Mouse (Mus musculus) hindbrain, embryonic 14.5 days (tissue): ENCODE results near the gene 2010003K11Rik. TPM values are rescaled to one million over a fixed set of nuclear protein-coding genes. Genes with fewer than 3 reads are reported as not detected.

Experiments used
- ATAC-seq: fragments of 200-750 bp; cut with Nextera tagmentation; 2 replicates; pipeline ENCODE4 v1.8.0; 2017; ENCODE audit warnings: moderate number of reproducible peaks, mild to moderate bottlenecking, moderate TSS enrichment, moderate library complexity; ENCODE audit not compliant: low FRiP score
- DNase-seq: peaks from one replicate; pipeline ENCODE4 v3.0.0-alpha.2; 2015; ENCODE audit warnings: low spot score
- H3K27ac ChIP-seq: fragments of 300-500 bp; sonication (generic); 2 replicates; pipeline ENCODE4 v1.5.1; 2014; ENCODE audit warnings: mild to moderate bottlenecking, moderate library complexity
- H3K27me3 ChIP-seq: fragments of 300-500 bp; sonication (generic); 2 replicates; pipeline ENCODE4 v1.6.1; 2014; ENCODE audit warnings: mild to moderate bottlenecking, low read length, mixed read lengths; ENCODE audit not compliant: control insufficient read depth, insufficient read depth
- H3K36me3 ChIP-seq: fragments of 300-500 bp; sonication (generic); replicated peaks from 2 replicates; pipeline ENCODE4 v1.6.1; 2014; ENCODE audit not compliant: control insufficient read depth, insufficient read depth
- H3K4me1 ChIP-seq: fragments of 300-500 bp; sonication (generic); replicated peaks from 2 replicates; pipeline ENCODE4 v1.6.1; 2014; ENCODE audit warnings: antibody characterized with exemption, low read length, mixed read lengths; ENCODE audit not compliant: control insufficient read depth, insufficient read depth
- H3K4me2 ChIP-seq: fragments of 300-500 bp; sonication (generic); replicated peaks from 2 replicates; pipeline ENCODE4 v1.6.1; 2014; ENCODE audit warnings: mild to moderate bottlenecking, moderate library complexity
- H3K4me3 ChIP-seq: fragments of 300-500 bp; sonication (generic); replicated peaks from 2 replicates; pipeline ENCODE4 v1.5.1; 2014; ENCODE audit warnings: mild to moderate bottlenecking, low read length
- H3K9ac ChIP-seq: fragments of 300-500 bp; sonication (generic); 2 replicates; pipeline ENCODE4 v1.6.1; 2014
- H3K9me3 ChIP-seq: fragments of 300-500 bp; sonication (generic); 2 replicates; pipeline ENCODE4 v1.6.1; 2016; ENCODE audit warnings: low read length; ENCODE audit not compliant: control insufficient read depth
- whole genome bisulfite sequencing: fragments of 180-500 bp; shearing (Covaris S2); extraction: QIAGEN DNeasy Blood & Tissue Kit; methylation state at CpG from one replicate; pipeline ENCODE4 v1.1.7; 2014; 5-methylcytosine and 5-hydroxymethylcytosine counted together
- polyA plus RNA-seq: library from polyadenylated mRNA; unstranded; fragments of >200 nt; fragmentation: Nextera tagmentation; extraction: Ambion mirVana; gene quantifications from 2 replicates; pipeline ENCODE4 v1.2.1, GENCODE M21; 2014

2010003K11Rik gene
- polyA plus RNA-seq, 1 experiment from 2014 or later, result not detected

DNA sequence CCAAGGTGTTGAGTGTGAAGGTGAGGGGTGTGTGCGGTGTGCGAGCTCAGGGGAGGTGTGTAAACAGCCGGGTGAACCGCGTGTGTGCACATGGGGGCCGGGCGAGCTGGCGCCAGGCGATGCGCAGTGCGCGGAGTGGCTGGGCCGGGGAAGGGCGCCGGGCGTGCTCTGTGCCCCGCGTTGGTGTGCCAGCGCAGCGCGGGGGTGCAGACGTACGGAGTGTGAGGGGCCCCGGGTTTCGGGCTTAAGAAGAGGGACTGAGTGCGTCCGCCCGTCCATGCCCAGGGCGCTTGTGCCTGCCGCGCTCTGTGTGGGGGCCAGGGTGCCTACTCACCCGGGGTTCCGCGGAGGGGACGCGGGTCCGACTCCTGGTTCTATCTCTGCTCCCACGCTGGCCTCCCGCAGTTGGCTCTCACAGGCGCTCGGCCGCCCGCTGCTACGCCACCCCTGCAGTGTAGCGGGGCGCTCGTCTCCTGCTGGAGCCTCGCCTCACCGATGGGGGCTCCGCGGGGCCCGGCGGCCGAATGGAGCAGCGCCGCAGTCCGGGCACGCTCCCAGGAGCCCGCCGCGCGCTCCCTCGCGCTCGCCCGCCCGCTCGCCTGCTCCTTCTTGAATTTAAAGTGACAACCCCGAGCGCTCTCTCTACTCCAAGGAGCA lies 21.7 kb downstream of the 2010003K11Rik start:
- Histone ChIP-seq H3K27ac (no peak overlapping the region), H3K36me3 (no peaks in the 10 kb centered on the region), H3K4me3 (peak overlapping the region; percentile 50), H3K4me1 (peaks cover 8% of the 10 kb centered on the region; the same call in 1 of the 2 replicates), H3K4me2 (peak overlapping the region; percentile 94), H3K9me3 (no peaks in the 10 kb centered on the region), H3K27me3 (peaks cover 37% of the 10 kb centered on the region), H3K9ac (peak overlapping the region; percentile 61)
- under 1% methylated on average over 70 of the region's 70 CpGs for WGBS
- peak; percentile 52 for DNase-seq
- ATAC-seq, result peak; percentile 81

DNA sequence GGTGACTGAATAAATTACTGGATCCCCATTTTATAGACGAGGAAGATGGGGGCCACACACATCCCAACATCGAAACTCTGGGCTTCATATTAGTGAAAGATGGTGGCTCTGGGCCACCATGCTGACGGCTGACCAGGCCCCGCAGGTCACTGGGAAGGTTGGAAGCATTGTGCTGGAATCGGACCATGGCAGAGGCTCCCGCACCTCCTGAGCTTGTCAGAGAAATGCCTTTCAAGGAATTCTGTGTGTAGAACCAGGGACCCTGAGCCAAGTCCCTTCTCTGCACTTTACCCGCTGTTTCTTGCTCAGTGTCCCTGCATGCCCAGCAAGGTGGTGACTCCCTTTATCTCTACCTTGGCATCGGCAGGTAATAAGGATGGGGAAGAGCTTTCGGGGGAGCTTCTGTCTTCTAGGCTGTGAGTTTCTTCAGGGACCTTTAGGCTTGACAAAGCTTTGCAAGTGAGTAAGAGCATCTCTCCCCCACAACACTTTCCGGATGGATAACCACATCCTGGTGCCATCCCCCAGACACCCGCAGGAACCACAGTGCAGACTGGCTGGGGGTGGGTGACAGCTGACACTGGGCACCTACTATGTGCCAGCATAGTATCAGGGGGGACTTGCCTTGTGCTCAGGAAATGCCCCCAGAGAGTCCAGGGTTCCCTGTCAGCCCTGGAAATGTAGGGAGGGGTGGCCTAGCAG lies 23.0 kb downstream of the 2010003K11Rik start:
- DNase-seq (no peak), ATAC-seq (no peak)
- Histone ChIP-seq H3K9me3 (no peaks in the 10 kb centered on the region), H3K4me3 (no peak overlapping the region), H3K9ac (no peak overlapping the region), H3K4me1 (peaks cover 8% of the 10 kb centered on the region; the same call in 1 of the 2 replicates), H3K27me3 (peaks cover 37% of the 10 kb centered on the region), H3K4me2 (no peak overlapping the region), H3K36me3 (no peaks in the 10 kb centered on the region), H3K27ac (no peak overlapping the region)
- WGBS, result 74% methylated on average over 11 of the region's 11 CpGs

DNA sequence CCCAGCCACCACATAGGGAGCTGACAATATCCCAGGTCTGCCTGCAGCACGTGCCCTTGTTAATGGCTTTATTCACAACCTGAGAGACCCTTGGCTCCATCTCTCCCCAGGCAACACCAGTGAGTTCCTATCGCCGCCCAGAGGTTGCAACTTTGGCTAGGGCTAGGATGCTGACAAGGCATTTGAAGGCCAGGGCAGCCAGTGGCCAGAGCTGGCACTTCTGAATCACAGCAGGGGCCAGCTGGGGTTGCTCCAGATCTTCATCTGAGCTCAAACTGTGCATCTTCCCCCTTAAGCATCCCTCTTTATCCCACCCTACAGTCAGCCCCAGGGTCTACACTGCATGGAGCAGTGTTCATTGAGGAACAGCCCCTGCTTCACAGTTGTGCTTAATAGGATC lies 23.6 kb downstream of the 2010003K11Rik start:
- Histone ChIP-seq H3K4me3 (no peak overlapping the region), H3K4me2 (no peak overlapping the region), H3K36me3 (no peaks in the 10 kb centered on the region), H3K9me3 (no peaks in the 10 kb centered on the region), H3K9ac (no peak overlapping the region), H3K4me1 (peaks cover 8% of the 10 kb centered on the region; the same call in 1 of the 2 replicates), H3K27me3 (peaks cover 37% of the 10 kb centered on the region), H3K27ac (no peak overlapping the region)
- no peak for DNase-seq
- WGBS, result 59% methylated on average over 3 of the region's 3 CpGs
- ATAC-seq, result no peak

DNA sequence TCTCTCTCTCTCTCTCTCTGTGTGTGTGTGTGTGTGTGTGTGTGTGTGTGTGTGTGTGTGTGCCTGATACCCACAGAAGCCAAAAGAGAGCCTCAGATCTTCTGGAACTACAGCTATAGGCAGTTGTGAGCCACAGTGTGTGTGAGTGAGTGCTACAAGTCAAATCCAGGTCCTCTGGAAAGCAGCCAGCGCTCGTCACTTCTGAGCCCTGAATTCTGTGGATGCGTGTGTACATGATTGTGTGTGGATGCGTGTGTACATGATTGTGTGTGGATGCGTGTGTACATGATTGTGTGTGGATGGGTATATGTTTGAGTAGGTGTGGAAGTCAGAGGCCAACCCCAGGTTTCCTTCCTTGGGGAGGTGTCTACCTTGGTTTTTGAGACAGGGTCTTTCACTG lies 24.8 kb downstream of the 2010003K11Rik start:
- no peaks in the 10 kb centered on the region for H3K9me3 ChIP-seq
- H3K27ac ChIP-seq, result no peak overlapping the region
- WGBS, result 90% methylated on average over 5 of the region's 5 CpGs
- no peak for ATAC-seq
- H3K4me2 ChIP-seq, result no peak overlapping the region
- peaks cover 37% of the 10 kb centered on the region for H3K27me3 ChIP-seq
- no peak overlapping the region for H3K4me3 ChIP-seq
- no peak overlapping the region for H3K9ac ChIP-seq
- DNase-seq, result no peak
- peaks cover 8% of the 10 kb centered on the region; the same call in 1 of the 2 replicates for H3K4me1 ChIP-seq
- no peaks in the 10 kb centered on the region for H3K36me3 ChIP-seq

DNA sequence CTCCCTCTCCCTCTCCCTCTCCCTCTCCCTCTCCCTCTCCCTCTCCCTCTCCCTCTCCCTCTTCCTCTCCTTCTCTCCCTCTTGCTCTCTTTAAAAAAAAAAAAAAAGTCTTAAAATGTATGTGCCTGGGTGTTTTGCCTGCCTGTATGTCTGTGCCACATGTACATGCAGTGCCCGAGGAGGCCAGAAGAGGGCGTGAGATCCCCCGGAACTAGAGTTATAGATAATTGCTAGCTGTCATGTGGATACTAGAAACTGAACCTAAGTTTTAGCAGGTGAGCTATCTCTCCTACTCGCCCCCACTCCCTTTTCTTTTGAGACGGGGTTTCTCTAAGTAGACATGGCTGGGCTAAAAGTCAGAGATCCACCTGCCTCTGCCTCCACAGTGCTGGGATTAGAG lies 30.0 kb downstream of the 2010003K11Rik start:
- no peaks in the 10 kb centered on the region for H3K27me3 ChIP-seq
- no peak overlapping the region for H3K4me2 ChIP-seq
- WGBS, result 28% methylated on average over 5 of the region's 5 CpGs
- no peaks in the 10 kb centered on the region for H3K36me3 ChIP-seq
- no peak overlapping the region for H3K4me3 ChIP-seq
- no peak overlapping the region for H3K9ac ChIP-seq
- no peak overlapping the region for H3K27ac ChIP-seq
- H3K9me3 ChIP-seq, result no peaks in the 10 kb centered on the region
- no peaks in the 10 kb centered on the region for H3K4me1 ChIP-seq
- ATAC-seq (no peak), DNase-seq (no peak)

DNA sequence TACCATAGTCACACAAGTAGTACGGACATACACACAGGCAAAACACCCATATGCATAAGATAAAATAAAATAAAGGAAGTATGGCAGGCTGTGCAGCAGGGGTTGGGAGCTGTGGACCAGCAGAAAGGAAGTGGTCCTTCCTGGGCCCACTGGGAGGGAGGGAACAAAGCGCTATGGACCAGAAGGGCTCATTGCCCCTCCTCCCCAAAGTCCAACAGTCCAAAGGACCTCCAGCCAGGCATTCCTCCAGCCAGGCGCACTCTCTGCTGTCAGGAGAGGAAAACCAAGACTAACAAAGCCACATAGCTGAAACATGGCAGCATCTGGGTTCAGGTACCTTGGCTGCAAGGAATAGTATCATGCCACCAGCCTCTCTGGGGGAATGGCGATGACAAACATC lies 33.7 kb downstream of the 2010003K11Rik start:
- H3K9me3 ChIP-seq, result no peaks in the 10 kb centered on the region
- H3K9ac ChIP-seq, result no peak overlapping the region
- H3K4me3 ChIP-seq, result no peak overlapping the region
- no peaks in the 10 kb centered on the region for H3K4me1 ChIP-seq
- no peaks in the 10 kb centered on the region for H3K27me3 ChIP-seq
- DNase-seq (no peak), ATAC-seq (no peak)
- H3K4me2 ChIP-seq, result no peak overlapping the region
- WGBS, result 87% methylated on average over 4 of the region's 4 CpGs
- H3K36me3 ChIP-seq, result no peaks in the 10 kb centered on the region
- no peak overlapping the region for H3K27ac ChIP-seq

DNA sequence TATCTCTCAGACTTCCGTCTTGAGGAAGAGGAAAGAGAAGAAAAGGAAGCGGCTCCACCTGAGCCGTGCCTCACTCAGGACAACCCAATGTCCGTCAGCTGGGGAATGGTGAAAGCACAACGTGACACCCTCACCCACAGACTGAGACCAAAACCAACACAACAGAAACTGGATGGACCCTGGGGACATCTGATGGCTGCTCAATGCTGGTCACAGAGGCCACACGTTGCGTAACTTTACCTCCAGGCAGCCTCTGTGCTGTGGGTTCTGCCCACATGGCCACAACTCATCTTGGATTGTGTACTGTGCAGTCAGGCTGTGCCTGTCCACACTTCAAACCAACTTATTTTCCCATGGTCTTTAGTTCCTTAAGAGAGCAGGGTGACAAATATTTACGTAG lies 36.4 kb downstream of the 2010003K11Rik start:
- H3K4me3 ChIP-seq, result no peak overlapping the region
- no peaks in the 10 kb centered on the region for H3K36me3 ChIP-seq
- ATAC-seq, result no peak
- no peak overlapping the region for H3K9ac ChIP-seq
- DNase-seq, result no peak
- no peaks in the 10 kb centered on the region for H3K9me3 ChIP-seq
- no peak overlapping the region for H3K4me2 ChIP-seq
- no peaks in the 10 kb centered on the region for H3K4me1 ChIP-seq
- H3K27ac ChIP-seq, result no peak overlapping the region
- WGBS, result 86% methylated on average over 8 of the region's 8 CpGs
- no peaks in the 10 kb centered on the region for H3K27me3 ChIP-seq

DNA sequence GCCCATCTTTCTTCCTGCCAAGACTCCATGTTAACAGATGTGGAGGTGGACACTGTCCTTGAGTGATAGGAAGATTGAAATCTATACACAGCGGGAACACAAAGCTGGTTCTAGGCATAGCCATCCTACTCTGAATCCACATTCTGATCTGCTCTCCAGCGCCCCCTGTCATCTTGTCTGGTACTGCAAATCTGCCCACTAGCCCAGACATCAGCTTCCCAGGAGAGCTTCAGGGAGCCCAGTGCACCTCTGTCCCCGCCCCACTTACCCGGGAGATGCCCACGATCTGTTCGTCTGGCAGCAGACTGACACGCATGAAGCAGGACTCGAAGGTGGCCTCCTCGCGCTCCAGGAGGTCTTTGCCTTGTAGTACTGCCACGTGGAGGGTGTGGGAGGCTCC lies 42.2 kb downstream of the 2010003K11Rik start:
- H3K4me1 ChIP-seq, result 0 out of 2 replicates have a peak, but pooled peaks cover 3% of the 10 kb centered on the region
- no peak for ATAC-seq
- no peak overlapping the region for H3K4me2 ChIP-seq
- no peaks in the 10 kb centered on the region for H3K9me3 ChIP-seq
- H3K36me3 ChIP-seq, result no peaks in the 10 kb centered on the region
- DNase-seq, result peak; percentile 56
- H3K27me3 ChIP-seq, result no peaks in the 10 kb centered on the region
- no peak overlapping the region for H3K9ac ChIP-seq
- H3K4me3 ChIP-seq, result no peak overlapping the region
- 12% methylated on average over 11 of the region's 11 CpGs for WGBS
- H3K27ac ChIP-seq, result no peak overlapping the region

DNA sequence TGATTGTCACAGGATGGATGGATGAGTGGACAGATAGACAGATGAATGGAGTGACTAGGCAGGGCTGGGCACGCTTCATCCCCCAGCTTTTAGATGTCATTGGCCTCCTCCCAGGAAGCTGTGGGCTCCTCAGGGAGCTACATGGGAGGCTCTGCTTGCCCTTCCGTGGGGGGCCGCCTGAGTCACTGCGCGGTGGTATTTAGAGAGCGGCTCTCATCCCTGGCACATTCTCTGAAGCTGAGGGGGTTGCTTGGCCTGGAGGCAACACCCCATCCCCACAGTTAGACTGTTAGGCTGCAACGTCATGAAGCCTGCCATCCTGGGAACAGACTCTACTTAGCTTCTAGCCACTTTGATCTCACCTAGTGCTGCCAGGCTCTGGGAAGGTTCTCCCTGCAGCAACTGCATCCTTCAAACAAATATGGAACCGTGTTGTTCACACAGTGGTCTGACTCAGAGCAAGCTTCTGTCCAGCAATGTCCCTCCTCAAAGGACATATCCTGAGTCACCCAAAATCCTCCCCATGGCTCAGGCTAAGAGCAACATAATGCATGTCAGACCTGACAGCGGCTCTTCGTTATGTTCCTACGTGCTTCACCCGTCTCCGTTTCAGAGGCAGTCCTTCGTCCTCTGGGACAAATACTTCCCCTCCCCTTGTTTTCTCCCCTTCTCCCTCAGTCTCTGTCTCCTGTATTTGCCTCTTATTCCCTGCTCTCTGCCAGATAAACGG lies 43.1 kb downstream of the 2010003K11Rik start:
- H3K27ac ChIP-seq, result no peak overlapping the region
- no peak overlapping the region for H3K9ac ChIP-seq
- H3K9me3 ChIP-seq, result no peaks in the 10 kb centered on the region
- DNase-seq (no peak), ATAC-seq (no peak)
- 69% methylated on average over 15 of the region's 15 CpGs for WGBS
- H3K36me3 ChIP-seq, result no peaks in the 10 kb centered on the region
- H3K4me3 ChIP-seq, result no peak overlapping the region
- no peak overlapping the region for H3K4me2 ChIP-seq
- no peaks in the 10 kb centered on the region for H3K27me3 ChIP-seq
- H3K4me1 ChIP-seq, result 0 out of 2 replicates have a peak, but pooled peaks cover 3% of the 10 kb centered on the region
